Mouse (Mus musculus) limb, embryonic 14.5 days (tissue): ENCODE data around the gene Creld1. TPM values are rescaled to one million over a fixed set of nuclear protein-coding genes. Genes with fewer than 3 reads are reported as not detected.

Experiments
- ATAC-seq: fragments of 200-750 bp; cut with Nextera tagmentation; 2 replicates; pipeline ENCODE4 v1.8.0; 2017; ENCODE audit warnings: low read depth, moderate number of reproducible peaks, moderate TSS enrichment; ENCODE audit not compliant: low FRiP score
- DNase-seq: peaks from one replicate; pipeline ENCODE4 v3.0.0-alpha.2; 2015; ENCODE audit warnings: low spot score
- H3K27ac ChIP-seq: fragments of 300-500 bp; sonication (generic); replicated peaks from 2 replicates; pipeline ENCODE4 v1.5.1; 2014; ENCODE audit warnings: low read depth, mild to moderate bottlenecking, low read length, moderate library complexity, mixed read lengths
- H3K27me3 ChIP-seq: fragments of 300-500 bp; sonication (generic); 2 replicates; pipeline ENCODE4 v1.6.1; 2014; ENCODE audit warnings: low read length, mixed read lengths; ENCODE audit not compliant: control insufficient read depth, insufficient read depth
- H3K36me3 ChIP-seq: fragments of 300-500 bp; sonication (generic); 2 replicates; pipeline ENCODE4 v1.6.1; 2014; ENCODE audit warnings: mild to moderate bottlenecking, low read length, moderate library complexity, mixed read lengths; ENCODE audit not compliant: control insufficient read depth, insufficient read depth
- H3K4me1 ChIP-seq: fragments of 300-500 bp; sonication (generic); 2 replicates; pipeline ENCODE4 v1.6.1; 2014; ENCODE audit warnings: antibody characterized with exemption, low read length, mixed read lengths; ENCODE audit not compliant: control insufficient read depth, insufficient read depth
- H3K4me2 ChIP-seq: fragments of 300-500 bp; sonication (generic); replicated peaks from 2 replicates; pipeline ENCODE4 v1.6.1; 2014; ENCODE audit warnings: low read depth, mild to moderate bottlenecking, low read length, moderate library complexity; ENCODE audit not compliant: severe bottlenecking
- H3K4me3 ChIP-seq: fragments of 300-500 bp; sonication (generic); replicated peaks from 2 replicates; pipeline ENCODE4 v1.5.1; 2014; ENCODE audit warnings: low read length
- H3K9ac ChIP-seq: fragments of 300-500 bp; sonication (generic); 2 replicates; pipeline ENCODE4 v1.6.1; 2014; ENCODE audit warnings: mild to moderate bottlenecking, low read depth, low read length, moderate library complexity; ENCODE audit not compliant: severe bottlenecking
- H3K9me3 ChIP-seq: fragments of 300-500 bp; sonication (generic); 2 replicates; pipeline ENCODE4 v1.6.1; 2016; ENCODE audit warnings: low read length; ENCODE audit not compliant: control insufficient read depth
- POLR2A ChIP-seq: fragments of 200-500 bp; IDR thresholded peaks from 2 replicates; pipeline ENCODE4 v1.8.0; 2012; ENCODE audit warnings: inconsistent platforms, mild to moderate bottlenecking, moderate library complexity, borderline replicate concordance; ENCODE audit not compliant: insufficient read depth, insufficient read length; ENCODE audit errors: extremely low read depth
- WGBS: fragments of 180-500 bp; shearing (Covaris S2); extraction: QIAGEN DNeasy Blood & Tissue Kit; methylation state at CpG from one replicate; pipeline ENCODE4 v1.1.7; 2014; 5-methylcytosine and 5-hydroxymethylcytosine counted together
- polyA plus RNA-seq, 2 experiments: library from polyadenylated mRNA; depleted of rRNA in 1 of 2; stranded (reverse) in 1 of 2; unstranded in 1 of 2; fragments of >200 nt; fragmentation: Nextera tagmentation in 1 of 2; extraction: Ambion mirVana in 1 of 2; gene quantifications; 2 replicates each; pipeline versions ENCODE4 v1.2.1 to v1.2.3; 2012 to 2014

Creld1 gene
- polyA plus RNA-seq, 2 experiments: 15.9 to 16.1 TPM

GRCm38 (mm10) chr6:113443091-113443490 lies 40.0 kb upstream of the Creld1 start:
- DNase-seq: no peak
- peaks cover 4% of the 10 kb centered on the region; the same call in 1 of the 2 replicates for H3K4me1 ChIP-seq
- no peaks in the 10 kb centered on the region for H3K27me3 ChIP-seq
- peak overlapping the region; percentile 96 for H3K4me3 ChIP-seq
- H3K9me3 ChIP-seq: no peaks in the 10 kb centered on the region
- H3K36me3 ChIP-seq: peaks cover 19% of the 10 kb centered on the region
- peak overlapping the region; percentile 68 for H3K4me2 ChIP-seq
- no peak for ATAC-seq
- 51% methylated on average over 12 of the region's 12 CpGs for WGBS
- H3K9ac ChIP-seq: peak overlapping the region; percentile 91
- H3K27ac ChIP-seq: no peak overlapping the region
- TF ChIP-seq POLR2A: no peak

DNA sequence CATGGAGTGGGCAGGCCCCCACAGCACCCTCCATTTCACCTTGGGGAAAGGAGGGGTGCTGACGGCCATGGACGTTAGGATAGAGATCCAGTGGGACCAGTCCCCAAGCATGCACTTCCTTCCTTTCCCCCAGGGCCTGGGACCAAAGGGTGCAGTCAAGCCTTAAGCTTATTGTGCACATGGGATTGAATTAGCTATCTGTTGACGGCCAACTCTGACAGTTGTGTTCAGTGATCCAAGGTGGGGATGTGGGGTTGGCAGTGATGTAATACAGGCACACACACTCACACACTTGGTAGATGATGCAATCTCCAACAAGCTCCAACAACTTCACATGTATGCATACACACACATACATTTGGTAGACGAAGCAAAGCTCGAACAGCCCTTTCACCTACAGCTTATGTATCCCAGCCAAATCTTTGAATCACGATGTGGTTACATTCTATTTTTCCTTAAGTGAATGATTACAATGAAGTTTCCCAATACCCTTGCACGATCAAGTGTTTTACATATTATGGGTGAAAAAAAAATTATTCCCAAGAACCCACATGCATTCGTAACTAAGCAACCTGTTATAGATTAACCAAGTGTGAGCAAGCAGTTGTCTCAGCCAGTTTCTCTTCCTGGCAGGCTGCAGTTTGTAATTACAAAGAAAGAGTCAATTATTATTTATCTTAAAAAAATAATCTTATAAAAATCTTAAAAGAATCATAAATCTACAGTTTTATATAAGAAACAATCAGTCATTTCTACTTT lies 38.7 kb upstream of the Creld1 start:
- Histone ChIP-seq H3K4me2 (no peak overlapping the region), H3K4me3 (no peak overlapping the region), H3K36me3 (peaks cover 28% of the 10 kb centered on the region), H3K27me3 (no peaks in the 10 kb centered on the region), H3K4me1 (peaks cover 4% of the 10 kb centered on the region; the same call in 1 of the 2 replicates), H3K9me3 (no peaks in the 10 kb centered on the region), H3K27ac (no peak overlapping the region), H3K9ac (no peak overlapping the region)
- WGBS: 90% methylated on average over 7 of the region's 8 CpGs
- TF ChIP-seq POLR2A: no peak
- ATAC-seq (no peak), DNase-seq (no peak)

DNA sequence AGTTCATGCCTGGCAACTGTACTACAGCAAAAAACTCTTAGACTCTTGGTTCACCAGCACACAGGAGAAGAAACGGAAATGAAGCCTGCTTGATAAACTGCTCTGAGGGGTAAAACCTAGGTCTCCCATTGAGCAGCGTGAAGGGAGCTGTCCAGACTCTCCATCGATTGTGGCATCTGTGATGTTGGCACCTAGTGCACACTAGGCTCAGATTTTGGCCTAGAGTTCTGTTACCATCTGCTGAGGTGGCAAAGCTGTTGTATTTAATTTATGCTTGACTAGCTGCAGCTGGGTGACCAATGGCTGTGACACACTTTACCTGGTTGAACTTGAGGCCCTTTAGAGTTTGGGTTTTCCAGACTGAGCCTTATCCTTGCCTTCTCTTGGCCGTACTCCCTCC lies 35.5 kb upstream of the Creld1 start:
- 93% methylated on average over 4 of the region's 4 CpGs for WGBS
- H3K4me3 ChIP-seq: no peak overlapping the region
- no peak overlapping the region for H3K4me2 ChIP-seq
- no peak overlapping the region for H3K9ac ChIP-seq
- no peak for ATAC-seq
- H3K27ac ChIP-seq: no peak overlapping the region
- no peak for TF ChIP-seq POLR2A
- peaks cover 4% of the 10 kb centered on the region; the same call in 1 of the 2 replicates for H3K4me1 ChIP-seq
- no peaks in the 10 kb centered on the region for H3K27me3 ChIP-seq
- no peaks in the 10 kb centered on the region for H3K9me3 ChIP-seq
- peaks cover 28% of the 10 kb centered on the region for H3K36me3 ChIP-seq
- no peak for DNase-seq

- no peak for TF ChIP-seq POLR2A
- Histone ChIP-seq H3K9me3 (no peaks in the 10 kb centered on the region), H3K4me1 (no peaks in the 10 kb centered on the region; the same call in 1 of the 2 replicates), H3K27ac (no peak overlapping the region), H3K27me3 (no peaks in the 10 kb centered on the region), H3K4me2 (no peak overlapping the region), H3K9ac (no peak overlapping the region), H3K4me3 (no peak overlapping the region), H3K36me3 (peaks cover 21% of the 10 kb centered on the region)
- ATAC-seq: peak; percentile 70
- DNase-seq: peak; percentile 84
- WGBS: 66% methylated on average over 2 of the region's 2 CpGs
Measured at GRCm38 (mm10) chr6:113451839-113452238, 31.3 kb upstream of the Creld1 start.

GRCm38 (mm10) chr6:113455007-113455406 lies 28.1 kb upstream of the Creld1 start:
- DNase-seq (no peak), ATAC-seq (no peak)
- TF ChIP-seq POLR2A: no peak
- H3K36me3 ChIP-seq: no peaks in the 10 kb centered on the region
- WGBS: 66% methylated on average over 5 of the region's 5 CpGs
- H3K4me1 ChIP-seq: no peaks in the 10 kb centered on the region; the same call in 1 of the 2 replicates
- no peak overlapping the region for H3K4me3 ChIP-seq
- no peak overlapping the region for H3K9ac ChIP-seq
- H3K4me2 ChIP-seq: no peak overlapping the region
- no peak overlapping the region for H3K27ac ChIP-seq
- no peaks in the 10 kb centered on the region for H3K9me3 ChIP-seq
- H3K27me3 ChIP-seq: no peaks in the 10 kb centered on the region
